Mouse (Mus musculus) brain, embryonic 14.5 days (tissue): ENCODE measurements at regions not wholly inside any gene's neighbourhood (a gene's known extent, or its start where the extent isn't known, plus 50 kb on each side); places are given as distances from the start of the nearest gene placed in this dataset.

Experiments used
- DNase-seq: peaks from one replicate; pipeline ENCODE4 v3.0.0-alpha.2; 2011; ENCODE audit warnings: low read depth
- CTCF ChIP-seq: fragments of 200-500 bp; IDR thresholded peaks from 2 replicates; pipeline ENCODE4 v1.5.1; 2012; ENCODE audit warnings: inconsistent platforms, mild to moderate bottlenecking, moderate library complexity, borderline replicate concordance; ENCODE audit not compliant: insufficient read depth, insufficient read length; ENCODE audit errors: extremely low read depth
- POLR2A ChIP-seq: fragments of 200-500 bp; IDR thresholded peaks from 2 replicates; pipeline ENCODE4 v1.6.1; 2012; ENCODE audit warnings: mild to moderate bottlenecking, inconsistent platforms, borderline replicate concordance; ENCODE audit not compliant: poor library complexity, insufficient read depth, insufficient read length, severe bottlenecking; ENCODE audit errors: extremely low read depth

- TF ChIP-seq CTCF = no peak
- no peak for TF ChIP-seq POLR2A
- DNase-seq = peak; percentile 79
These were observed 733.0 kb upstream of the Edil3 start for GRCm38 (mm10) chr13:88088259-88088658.
